Mouse (Mus musculus) myocyte (in vitro differentiated cells): ENCODE data around the gene Ntrk2.

Experiments
- POLR2A ChIP-seq: IDR thresholded peaks from one replicate; pipeline ENCODE4 v1.6.1; 2011; ENCODE audit warnings: low read depth, mild to moderate bottlenecking, control low read depth, moderate library complexity; ENCODE audit not compliant: insufficient read length
- POLR2AphosphoS2 ChIP-seq: IDR thresholded peaks from one replicate; pipeline ENCODE4 v1.6.1; 2011; ENCODE audit warnings: low read depth, control low read depth; ENCODE audit not compliant: insufficient read length
- USF1 ChIP-seq: IDR thresholded peaks from one replicate; pipeline ENCODE4 v1.6.1; 2011; ENCODE audit warnings: low read depth, mild to moderate bottlenecking, control low read depth, moderate library complexity

GRCm38 (mm10) chr13:59017121-59017520, 210.8 kb downstream of the Ntrk2 start:
- TF ChIP-seq USF1 (no peak), POLR2A (no peak), POLR2AphosphoS2 (no peak)
